Mouse (Mus musculus): ENCODE measurements around the gene Calu. TPM values are rescaled to one million over a fixed set of nuclear protein-coding genes. Genes with fewer than 3 reads are reported as not detected.
A peak's percentile ranks its signal among the peaks of the same experiment; 100 is the strongest.
"Not testable (repeated sequence)": the region's sequence is repeated elsewhere in the genome, so short reads cannot be mapped to it uniquely, and the experiment has no call there.

The Calu gene
- polyA plus RNA-seq, 1 experiment from 2014 or later, result 134 TPM

DNA sequence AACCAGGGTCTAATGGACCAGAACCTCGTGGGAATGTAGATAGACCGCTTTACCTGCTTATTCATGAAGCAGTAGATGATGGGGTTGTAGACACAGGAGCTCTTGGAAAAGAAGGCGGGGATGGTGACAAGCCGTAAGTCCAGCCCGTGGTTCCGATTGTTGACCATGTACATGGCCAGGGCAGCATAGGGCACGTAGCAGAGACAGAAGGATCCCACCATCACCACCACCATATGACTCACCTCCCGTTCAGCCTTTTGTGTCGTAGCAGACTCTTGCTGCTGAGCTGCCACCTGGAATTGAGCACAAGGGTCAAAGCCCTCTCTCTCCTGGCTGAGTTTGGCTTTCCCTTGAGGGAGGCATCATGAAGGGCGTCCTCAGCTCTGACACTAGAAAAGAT is 30.8 kb downstream of the Calu start:
- no peak for ATAC-seq
- peaks cover 38% of the 10 kb centered on the region for H3K36me3 ChIP-seq (ENCODE audit: control insufficient read depth, insufficient read depth)
- no peak overlapping the region for H3K27ac ChIP-seq (ENCODE audit: low read depth, low read length)
- H3K4me1 ChIP-seq (replicated peaks; ENCODE audit: control insufficient read depth, insufficient read depth, low read length), result no peaks in the 10 kb centered on the region
- WGBS, result 89% methylated on average over 10 of the region's 10 CpGs
- no peak overlapping the region for H3K4me2 ChIP-seq (replicated peaks; ENCODE audit: low read depth)
- no peaks in the 10 kb centered on the region for H3K27me3 ChIP-seq (replicated peaks; ENCODE audit: control insufficient read depth, insufficient read depth, low read length)
- H3K9ac ChIP-seq (ENCODE audit: low read depth, low read length), result no peak overlapping the region
- H3K9me3 ChIP-seq (ENCODE audit: control insufficient read depth), result no peaks in the 10 kb centered on the region
- no peak for TF ChIP-seq CTCF (IDR thresholded peaks at IDR 0.05; ENCODE audit: low read depth)
- no peak overlapping the region for H3K4me3 ChIP-seq (ENCODE audit: low read depth, low read length)

- WGBS, result 92% methylated on average over 6 of the region's 6 CpGs
- ATAC-seq, result no peak
- Histone ChIP-seq H3K9ac (ENCODE audit: low read depth, low read length) (no peak overlapping the region), H3K4me2 (replicated peaks; ENCODE audit: low read depth) (no peak overlapping the region), H3K27me3 (replicated peaks; ENCODE audit: control insufficient read depth, insufficient read depth, low read length) (no peaks in the 10 kb centered on the region), H3K9me3 (ENCODE audit: control insufficient read depth) (no peaks in the 10 kb centered on the region), H3K4me3 (ENCODE audit: low read depth, low read length) (no peak overlapping the region), H3K4me1 (replicated peaks; ENCODE audit: control insufficient read depth, insufficient read depth, low read length) (no peaks in the 10 kb centered on the region), H3K27ac (ENCODE audit: low read depth, low read length) (no peak overlapping the region), H3K36me3 (ENCODE audit: control insufficient read depth, insufficient read depth) (peaks cover 27% of the 10 kb centered on the region)
- no peak for TF ChIP-seq CTCF (IDR thresholded peaks at IDR 0.05; ENCODE audit: low read depth)
These were observed 32.1 kb downstream of the Calu start for GRCm38 (mm10) chr6:29379954-29380353.

DNA sequence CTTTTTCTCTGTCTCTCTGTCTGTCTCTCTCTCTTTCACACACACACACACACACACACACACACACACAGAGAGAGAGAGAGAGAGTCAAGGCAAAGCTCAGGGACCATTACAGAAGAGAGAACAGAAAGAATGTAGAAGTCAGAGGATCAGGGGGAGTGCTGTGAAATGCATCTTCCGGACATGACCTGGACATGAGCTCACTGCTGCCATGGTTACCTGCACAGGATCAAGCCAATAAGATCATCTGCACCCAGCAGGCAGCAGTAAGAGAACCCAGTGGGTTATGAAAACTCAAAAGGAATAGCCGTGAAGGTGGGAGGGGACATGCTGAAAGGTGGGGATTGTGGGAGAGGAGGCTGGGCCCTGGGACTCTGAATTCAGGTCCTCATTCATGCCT is 34.6 kb downstream of the Calu start:
- no peak overlapping the region for H3K9ac ChIP-seq (ENCODE audit: low read depth, low read length)

GRCm38 (mm10) chr6:29388052-29388518 is 40.2 kb downstream of the Calu start, which contains the start of gene Opn1sw:
Gene Opn1sw, minus strand, starts transcription at chr6:29388468.
- H3K9me3 ChIP-seq (ENCODE audit: control insufficient read depth), result no peaks in the 10 kb centered on the region
- no peak within 1 kb of the TSS for H3K9ac ChIP-seq (ENCODE audit: low read depth, low read length)
- ATAC-seq, result peak; percentile 33; the same call in 1 of the 2 replicates
- H3K36me3 ChIP-seq (ENCODE audit: control insufficient read depth, insufficient read depth), result no peaks in the 10 kb centered on the region
- peak within 1 kb of the TSS; percentile 42 for H3K4me2 ChIP-seq (replicated peaks; ENCODE audit: low read depth)
- TF ChIP-seq CTCF (IDR thresholded peaks at IDR 0.05; ENCODE audit: low read depth), result no peak
- no peaks in the 10 kb centered on the region for H3K4me1 ChIP-seq (replicated peaks; ENCODE audit: control insufficient read depth, insufficient read depth, low read length)
- H3K27ac ChIP-seq (ENCODE audit: low read depth, low read length), result no peak within 1 kb of the TSS
- WGBS, result 10% methylated on average over 12 of the region's 12 CpGs
- H3K27me3 ChIP-seq (replicated peaks; ENCODE audit: control insufficient read depth, insufficient read depth, low read length), result no peaks in the 10 kb centered on the region
- H3K4me3 ChIP-seq (ENCODE audit: low read depth, low read length), result peak within 1 kb of the TSS; percentile 11; the same call in 1 of the 2 replicates

More for the DNA sequence above, 34.6 kb downstream of the Calu start:
- Histone ChIP-seq H3K27ac (ENCODE audit: low read depth, low read length) (no peak overlapping the region), H3K27me3 (replicated peaks; ENCODE audit: control insufficient read depth, insufficient read depth, low read length) (no peaks in the 10 kb centered on the region), H3K36me3 (ENCODE audit: control insufficient read depth, insufficient read depth) (peaks cover 5% of the 10 kb centered on the region; the same call in 1 of the 2 replicates), H3K4me2 (replicated peaks; ENCODE audit: low read depth) (no peak overlapping the region), H3K4me3 (ENCODE audit: low read depth, low read length) (no peak overlapping the region), H3K9me3 (ENCODE audit: control insufficient read depth) (no peaks in the 10 kb centered on the region), H3K4me1 (replicated peaks; ENCODE audit: control insufficient read depth, insufficient read depth, low read length) (no peaks in the 10 kb centered on the region)
- no peak for TF ChIP-seq CTCF (IDR thresholded peaks at IDR 0.05; ENCODE audit: low read depth)
- WGBS, result 55% methylated on average over 2 of the region's 2 CpGs
- ATAC-seq, result no peak

DNA sequence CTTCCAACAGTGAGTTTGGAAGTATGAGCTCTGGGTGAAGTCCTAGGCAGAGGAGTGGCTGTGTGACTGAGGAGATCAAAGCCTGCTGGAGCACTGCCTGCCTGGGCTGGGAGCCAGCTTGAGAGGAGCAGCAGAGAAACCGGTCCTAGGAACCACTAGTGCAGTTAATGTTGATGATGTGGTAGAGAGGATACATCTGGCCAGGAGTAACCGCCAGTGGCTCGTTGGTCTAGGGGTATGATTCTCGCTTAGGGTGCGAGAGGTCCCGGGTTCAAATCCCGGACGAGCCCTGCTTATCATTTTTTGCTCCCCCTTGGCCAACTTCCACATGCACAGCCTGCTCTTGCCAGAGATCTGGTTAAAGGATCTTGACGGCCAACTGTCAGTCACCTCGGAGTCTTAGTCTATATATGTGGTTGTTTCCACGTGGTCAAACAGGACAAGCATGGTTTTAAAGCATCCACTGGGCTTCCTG is 40.8 kb downstream of the Calu start:
- Histone ChIP-seq H3K27ac (ENCODE audit: low read depth, low read length) (no peak overlapping the region), H3K9ac (ENCODE audit: low read depth, low read length) (no peak overlapping the region), H3K9me3 (ENCODE audit: control insufficient read depth) (no peaks in the 10 kb centered on the region), H3K4me2 (replicated peaks; ENCODE audit: low read depth) (peak overlapping the region; percentile 42), H3K4me3 (ENCODE audit: low read depth, low read length) (0 out of 2 replicates have a peak overlapping the region, but pooled peaks have one; percentile 11), H3K36me3 (ENCODE audit: control insufficient read depth, insufficient read depth) (no peaks in the 10 kb centered on the region), H3K4me1 (replicated peaks; ENCODE audit: control insufficient read depth, insufficient read depth, low read length) (no peaks in the 10 kb centered on the region), H3K27me3 (replicated peaks; ENCODE audit: control insufficient read depth, insufficient read depth, low read length) (peaks cover 1% of the 10 kb centered on the region; the same call in 1 of the 2 replicates)
- 21% methylated on average over 11 of the region's 11 CpGs for WGBS
- peak; percentile 70; the same call in 1 of the 2 replicates for ATAC-seq
- no peak for TF ChIP-seq CTCF (IDR thresholded peaks at IDR 0.05; ENCODE audit: low read depth)

DNA sequence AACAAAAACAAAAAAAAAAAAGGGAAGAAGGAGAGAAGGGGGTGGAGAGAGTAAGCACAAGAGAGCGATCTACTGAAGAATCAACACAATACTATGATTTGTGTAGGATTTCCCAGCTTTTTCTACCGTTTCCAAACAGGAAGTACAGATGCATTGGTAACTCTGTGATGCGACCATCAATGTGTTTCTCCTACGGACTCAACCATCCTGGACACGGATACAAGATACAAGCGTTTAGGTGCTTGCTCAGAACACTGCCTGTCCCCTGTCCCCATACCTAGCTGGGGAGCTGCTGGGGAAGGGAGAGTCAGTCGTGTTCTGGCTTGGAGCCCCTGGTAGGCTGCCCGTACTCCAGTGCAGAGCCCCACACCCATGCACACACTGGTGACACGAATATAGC is 41.6 kb downstream of the Calu start:
- Histone ChIP-seq H3K27me3 (replicated peaks; ENCODE audit: control insufficient read depth, insufficient read depth, low read length) (peaks cover 9% of the 10 kb centered on the region; the same call in 1 of the 2 replicates), H3K9me3 (ENCODE audit: control insufficient read depth) (no peaks in the 10 kb centered on the region), H3K4me1 (replicated peaks; ENCODE audit: control insufficient read depth, insufficient read depth, low read length) (no peaks in the 10 kb centered on the region), H3K4me3 (ENCODE audit: low read depth, low read length) (no peak overlapping the region), H3K36me3 (ENCODE audit: control insufficient read depth, insufficient read depth) (no peaks in the 10 kb centered on the region), H3K9ac (ENCODE audit: low read depth, low read length) (no peak overlapping the region), H3K4me2 (replicated peaks; ENCODE audit: low read depth) (no peak overlapping the region), H3K27ac (ENCODE audit: low read depth, low read length) (no peak overlapping the region)
- TF ChIP-seq CTCF (IDR thresholded peaks at IDR 0.05; ENCODE audit: low read depth), result no peak
- no peak for ATAC-seq
- 49% methylated on average over 9 of the region's 9 CpGs for WGBS

DNA sequence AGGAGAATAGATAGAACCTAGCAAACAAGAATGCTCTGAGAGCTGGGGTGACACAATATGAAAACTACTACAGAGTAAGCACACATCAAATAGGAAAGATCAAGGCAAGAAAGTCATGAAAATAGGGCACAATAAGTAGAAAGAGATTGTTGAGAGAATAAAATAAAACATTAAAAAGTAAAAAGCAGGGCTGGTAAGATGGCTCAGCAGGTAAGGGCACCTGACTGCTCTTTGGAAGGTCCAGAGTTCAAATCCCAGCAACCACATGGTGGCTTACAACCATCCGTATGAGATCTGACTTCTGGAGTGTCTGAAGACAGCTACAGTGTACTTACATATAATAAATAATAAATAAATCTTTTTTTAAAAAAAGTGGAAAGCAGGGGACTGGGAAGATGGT is 42.6 kb downstream of the Calu start:
- peaks cover 20% of the 10 kb centered on the region; the same call in 1 of the 2 replicates for H3K27me3 ChIP-seq (replicated peaks; ENCODE audit: control insufficient read depth, insufficient read depth, low read length)
- H3K4me1 ChIP-seq (replicated peaks; ENCODE audit: control insufficient read depth, insufficient read depth, low read length); H3K9ac ChIP-seq (ENCODE audit: low read depth, low read length); H3K4me2 ChIP-seq (replicated peaks; ENCODE audit: low read depth); H3K4me3 ChIP-seq (ENCODE audit: low read depth, low read length); ATAC-seq; H3K9me3 ChIP-seq (ENCODE audit: control insufficient read depth); H3K27ac ChIP-seq (ENCODE audit: low read depth, low read length); H3K36me3 ChIP-seq (ENCODE audit: control insufficient read depth, insufficient read depth): not testable (repeated sequence)
- 77% methylated on average over 1 of the region's 1 CpGs for WGBS

GRCm38 (mm10) chr6:29391241-29391640 is 43.4 kb downstream of the Calu start:
- H3K9me3 ChIP-seq (ENCODE audit: control insufficient read depth); H3K9ac ChIP-seq (ENCODE audit: low read depth, low read length); H3K36me3 ChIP-seq (ENCODE audit: control insufficient read depth, insufficient read depth); ATAC-seq; H3K4me2 ChIP-seq (replicated peaks; ENCODE audit: low read depth); H3K4me3 ChIP-seq (ENCODE audit: low read depth, low read length); H3K27ac ChIP-seq (ENCODE audit: low read depth, low read length); H3K4me1 ChIP-seq (replicated peaks; ENCODE audit: control insufficient read depth, insufficient read depth, low read length): not testable (repeated sequence)
- WGBS, result 77% methylated on average over 8 of the region's 8 CpGs
- H3K27me3 ChIP-seq (replicated peaks; ENCODE audit: control insufficient read depth, insufficient read depth, low read length), result peaks cover 27% of the 10 kb centered on the region

Measured in intestine, postnatal 0 days (tissue).